Mouse (Mus musculus) liver, embryonic 13.5 days (tissue): Measurements from ENCODE around the gene Mapk13. TPM values are rescaled to one million over a fixed set of nuclear protein-coding genes. Genes with fewer than 3 reads are reported as not detected.

Source experiments
- ATAC-seq: fragments of 200-750 bp; cut with Nextera tagmentation; 2 replicates; pipeline ENCODE4 v1.8.0; 2017; ENCODE audit warnings: low read depth, mild to moderate bottlenecking, moderate number of reproducible peaks, moderate library complexity
- DNase-seq: peaks from one replicate; pipeline ENCODE4 v3.0.0; 2022
- H3K27ac ChIP-seq: fragments of 300-500 bp; sonication (generic); 2 replicates; pipeline ENCODE4 v1.5.1; 2015; ENCODE audit warnings: moderate library complexity, mild to moderate bottlenecking, inconsistent platforms
- H3K27me3 ChIP-seq: fragments of 300-500 bp; sonication (generic); 2 replicates; pipeline ENCODE4 v1.6.1; 2015; ENCODE audit warnings: mild to moderate bottlenecking, inconsistent platforms
- H3K36me3 ChIP-seq: fragments of 300-500 bp; sonication (generic); 2 replicates; pipeline ENCODE4 v1.6.1; 2015; ENCODE audit warnings: mild to moderate bottlenecking, inconsistent platforms
- H3K4me1 ChIP-seq: fragments of 300-500 bp; sonication (generic); replicated peaks from 2 replicates; pipeline ENCODE4 v1.6.1; 2015; ENCODE audit warnings: inconsistent platforms
- H3K4me2 ChIP-seq: fragments of 300-500 bp; sonication (generic); 2 replicates; pipeline ENCODE4 v1.6.1; 2015; ENCODE audit warnings: inconsistent platforms, mild to moderate bottlenecking, moderate library complexity
- H3K4me3 ChIP-seq: fragments of 300-500 bp; sonication (generic); replicated peaks from 2 replicates; pipeline ENCODE4 v1.5.1; 2015; ENCODE audit warnings: mild to moderate bottlenecking, inconsistent platforms
- H3K9ac ChIP-seq: fragments of 300-500 bp; sonication (generic); 2 replicates; pipeline ENCODE4 v1.6.1; 2015; ENCODE audit warnings: mild to moderate bottlenecking, inconsistent platforms
- H3K9me3 ChIP-seq: fragments of 300-500 bp; sonication (generic); replicated peaks from 2 replicates; pipeline ENCODE4 v1.6.1; 2016; ENCODE audit warnings: inconsistent platforms
- WGBS: fragments of 180-500 bp; shearing (Covaris S2); methylation state at CpG from one replicate; pipeline ENCODE4 v1.1.7; 2015; ENCODE audit not compliant: insufficient replicate concordance; 5-methylcytosine and 5-hydroxymethylcytosine counted together
- polyA plus RNA-seq: library from polyadenylated mRNA; unstranded; fragments of >200 nt; fragmentation: Nextera tagmentation; extraction: Ambion mirVana; gene quantifications from 2 replicates; pipeline ENCODE4 v1.2.1, GENCODE M21; 2015

Gene Mapk13
- polyA plus RNA-seq, 1 experiment from 2014 or later = 2.2 TPM

- H3K4me1 ChIP-seq = peaks cover 57% of the 10 kb centered on the region
- peak within 1 kb of the TSS; percentile 86 for H3K4me3 ChIP-seq
- ATAC-seq = peak; percentile 62
- H3K27me3 ChIP-seq = 0 out of 2 replicates have a peak, but pooled peaks cover 3% of the 10 kb centered on the region
- under 1% methylated on average over 74 of the region's 99 CpGs for WGBS
- peaks cover 5% of the 10 kb centered on the region; the same call in 1 of the 2 replicates for H3K9me3 ChIP-seq
- DNase-seq = peak; percentile 68
- peak within 1 kb of the TSS; percentile 97 for H3K27ac ChIP-seq
- H3K36me3 ChIP-seq = peaks cover 22% of the 10 kb centered on the region
- H3K4me2 ChIP-seq = peak within 1 kb of the TSS; percentile 95
- H3K9ac ChIP-seq = peak within 1 kb of the TSS; percentile 99
Measured at GRCm38 (mm10) chr17:28800671-28801412, 31.7 kb downstream of the Mapk13 start, which contains the start of gene Brpf3. Brpf3 (plus strand) TSS chr17:28801090.

GRCm38 (mm10) chr17:28801474-28802005, 32.4 kb downstream of the Mapk13 start:
- peak overlapping the region; percentile 99 for H3K9ac ChIP-seq
- peak overlapping the region; percentile 86 for H3K4me3 ChIP-seq
- 0 out of 2 replicates have a peak, but pooled peaks cover 2% of the 10 kb centered on the region for H3K27me3 ChIP-seq
- H3K27ac ChIP-seq = peak overlapping the region; percentile 97
- ATAC-seq (peak; percentile 91), DNase-seq (peak; percentile 99)
- WGBS = under 1% methylated on average over 36 of the region's 42 CpGs
- peaks cover 29% of the 10 kb centered on the region for H3K36me3 ChIP-seq
- peaks cover 10% of the 10 kb centered on the region; the same call in 1 of the 2 replicates for H3K9me3 ChIP-seq
- peak overlapping the region; percentile 95 for H3K4me2 ChIP-seq
- peaks cover 64% of the 10 kb centered on the region for H3K4me1 ChIP-seq

- Histone ChIP-seq H3K4me2 (peak overlapping the region; percentile 79), H3K9me3 (peaks cover 11% of the 10 kb centered on the region; the same call in 1 of the 2 replicates), H3K4me3 (peak overlapping the region; percentile 86), H3K9ac (peak overlapping the region; percentile 95), H3K4me1 (peaks cover 69% of the 10 kb centered on the region), H3K27me3 (no peaks in the 10 kb centered on the region), H3K36me3 (peaks cover 34% of the 10 kb centered on the region), H3K27ac (peak overlapping the region; percentile 89)
- peak; percentile 39 for DNase-seq
- ATAC-seq = no peak; the same call in 1 of the 2 replicates
- WGBS = 2% methylated on average over 18 of the region's 18 CpGs
Measured at GRCm38 (mm10) chr17:28802006-28802481, 32.9 kb downstream of the Mapk13 start.

- Histone ChIP-seq H3K4me1 (peaks cover 81% of the 10 kb centered on the region), H3K9me3 (peaks cover 11% of the 10 kb centered on the region; the same call in 1 of the 2 replicates), H3K27ac (peak overlapping the region; percentile 89), H3K4me2 (peak overlapping the region; percentile 79), H3K4me3 (peak overlapping the region; percentile 86), H3K36me3 (peaks cover 45% of the 10 kb centered on the region), H3K27me3 (no peaks in the 10 kb centered on the region), H3K9ac (peak overlapping the region; percentile 95)
- ATAC-seq = peak; percentile 26
- peak; percentile 49 for DNase-seq
- WGBS = 20% methylated on average over 1 of the region's 1 CpGs
Measured at GRCm38 (mm10) chr17:28803316-28803715, 34.2 kb downstream of the Mapk13 start.

- Histone ChIP-seq H3K9ac (peak overlapping the region; percentile 95), H3K4me1 (peaks cover 83% of the 10 kb centered on the region), H3K27me3 (no peaks in the 10 kb centered on the region), H3K4me3 (no peak overlapping the region), H3K36me3 (peaks cover 61% of the 10 kb centered on the region), H3K4me2 (peak overlapping the region; percentile 79), H3K9me3 (peaks cover 11% of the 10 kb centered on the region; the same call in 1 of the 2 replicates), H3K27ac (peak overlapping the region; percentile 89)
- DNase-seq (no peak), ATAC-seq (no peak)
- WGBS = 48% methylated on average over 6 of the region's 6 CpGs
Measured at GRCm38 (mm10) chr17:28804973-28805372, 35.9 kb downstream of the Mapk13 start.

- Histone ChIP-seq H3K4me1 (peaks cover 96% of the 10 kb centered on the region), H3K9ac (peak overlapping the region; percentile 35), H3K36me3 (peaks cover 79% of the 10 kb centered on the region), H3K27ac (peak overlapping the region; percentile 95), H3K4me3 (no peak overlapping the region), H3K9me3 (peaks cover 11% of the 10 kb centered on the region; the same call in 1 of the 2 replicates), H3K4me2 (peak overlapping the region; percentile 33), H3K27me3 (no peaks in the 10 kb centered on the region)
- WGBS = 90% methylated on average over 19 of the region's 19 CpGs
- no peak for DNase-seq
- ATAC-seq = no peak
Measured at GRCm38 (mm10) chr17:28806770-28807169, 37.7 kb downstream of the Mapk13 start.

- Histone ChIP-seq H3K27me3 (no peaks in the 10 kb centered on the region), H3K4me2 (peak overlapping the region; percentile 64), H3K36me3 (peaks cover 98% of the 10 kb centered on the region), H3K4me1 (peaks cover 92% of the 10 kb centered on the region), H3K9me3 (peaks cover 11% of the 10 kb centered on the region; the same call in 1 of the 2 replicates), H3K9ac (peak overlapping the region; percentile 71), H3K27ac (peak overlapping the region; percentile 95), H3K4me3 (peak overlapping the region; percentile 39)
- ATAC-seq (no peak), DNase-seq (no peak)
- 78% methylated on average over 8 of the region's 8 CpGs for WGBS
Measured at GRCm38 (mm10) chr17:28808714-28809113, 39.6 kb downstream of the Mapk13 start.

GRCm38 (mm10) chr17:28809175-28809831, 40.2 kb downstream of the Mapk13 start:
- ATAC-seq (peak; percentile 97), DNase-seq (peak; percentile 77)
- Histone ChIP-seq H3K36me3 (peaks cover 98% of the 10 kb centered on the region), H3K27ac (peak overlapping the region; percentile 95), H3K4me3 (peak overlapping the region; percentile 39), H3K9ac (peak overlapping the region; percentile 71), H3K9me3 (peaks cover 11% of the 10 kb centered on the region; the same call in 1 of the 2 replicates), H3K4me2 (peak overlapping the region; percentile 64), H3K4me1 (peaks cover 91% of the 10 kb centered on the region), H3K27me3 (no peaks in the 10 kb centered on the region)
- 43% methylated on average over 10 of the region's 10 CpGs for WGBS

- peaks cover 98% of the 10 kb centered on the region for H3K36me3 ChIP-seq
- no peak overlapping the region for H3K4me3 ChIP-seq
- H3K9ac ChIP-seq = 0 out of 2 replicates have a peak overlapping the region, but pooled peaks have one; percentile 2
- H3K27me3 ChIP-seq = no peaks in the 10 kb centered on the region
- H3K9me3 ChIP-seq = no peaks in the 10 kb centered on the region
- H3K27ac ChIP-seq = peak overlapping the region; percentile 74
- WGBS = 81% methylated on average over 10 of the region's 10 CpGs
- DNase-seq (no peak), ATAC-seq (no peak)
- peaks cover 85% of the 10 kb centered on the region for H3K4me1 ChIP-seq
- no peak overlapping the region for H3K4me2 ChIP-seq
Measured at GRCm38 (mm10) chr17:28812345-28812744, 43.2 kb downstream of the Mapk13 start.

GRCm38 (mm10) chr17:28814529-28815097, 45.5 kb downstream of the Mapk13 start:
- no peak for DNase-seq
- no peak for ATAC-seq
- 89% methylated on average over 18 of the region's 18 CpGs for WGBS
- Histone ChIP-seq H3K4me2 (no peak overlapping the region), H3K27me3 (no peaks in the 10 kb centered on the region), H3K27ac (peak overlapping the region; percentile 56; the same call in 1 of the 2 replicates), H3K9me3 (no peaks in the 10 kb centered on the region), H3K4me3 (no peak overlapping the region), H3K4me1 (peaks cover 82% of the 10 kb centered on the region), H3K36me3 (peaks cover 100% of the 10 kb centered on the region), H3K9ac (0 out of 2 replicates have a peak overlapping the region, but pooled peaks have one; percentile 22)
